Mouse (Mus musculus): ENCODE measurements at regions not wholly inside any gene's neighbourhood (a gene's known extent, or its start where the extent isn't known, plus 50 kb on each side); places are given as distances from the start of the nearest gene placed in this dataset.

GRCm38 (mm10) chr8:103809140-103809539 is 292.3 kb upstream of the Cdh5 start:
- TF ChIP-seq MYOD1 (IDR thresholded peaks at IDR 0.05; ENCODE audit: control insufficient read depth in 1 of 3, insufficient read length in 2 of 3, low read depth in 2 of 3) (no peak), E2F4 (IDR thresholded peaks at IDR 0.05; ENCODE audit: insufficient read depth) (no peak), MYOG (IDR thresholded peaks at IDR 0.05; ENCODE audit: control insufficient read depth in 1 of 3, insufficient read depth in 1 of 3, insufficient read length in 2 of 3, low read depth in 2 of 3) (no peak), POLR2AphosphoS2 (IDR thresholded peaks at IDR 0.05; ENCODE audit: insufficient read length, low read depth) (no peak), POLR2A (IDR thresholded peaks at IDR 0.05; ENCODE audit: insufficient read length, low read depth) (no peak), USF1 (IDR thresholded peaks at IDR 0.05; ENCODE audit: low read depth) (no peak), TCF12 (IDR thresholded peaks at IDR 0.05; ENCODE audit: insufficient read depth, poor library complexity, severe bottlenecking) (no peak), SRF (IDR thresholded peaks at IDR 0.05; ENCODE audit: control insufficient read depth, insufficient read length, low read depth) (no peak), MAX (IDR thresholded peaks at IDR 0.05; ENCODE audit: low read depth) (no peak), TCF3 (IDR thresholded peaks at IDR 0.05; ENCODE audit: insufficient read length, low read depth) (no peak), CEBPB (IDR thresholded peaks at IDR 0.05; ENCODE audit: insufficient read depth, poor library complexity, severe bottlenecking) (no peak)

All from myocyte (in vitro differentiated cells).